Comparison of ENCODE assay signal across 15 mouse cellular contexts in the genomic region with DNA sequence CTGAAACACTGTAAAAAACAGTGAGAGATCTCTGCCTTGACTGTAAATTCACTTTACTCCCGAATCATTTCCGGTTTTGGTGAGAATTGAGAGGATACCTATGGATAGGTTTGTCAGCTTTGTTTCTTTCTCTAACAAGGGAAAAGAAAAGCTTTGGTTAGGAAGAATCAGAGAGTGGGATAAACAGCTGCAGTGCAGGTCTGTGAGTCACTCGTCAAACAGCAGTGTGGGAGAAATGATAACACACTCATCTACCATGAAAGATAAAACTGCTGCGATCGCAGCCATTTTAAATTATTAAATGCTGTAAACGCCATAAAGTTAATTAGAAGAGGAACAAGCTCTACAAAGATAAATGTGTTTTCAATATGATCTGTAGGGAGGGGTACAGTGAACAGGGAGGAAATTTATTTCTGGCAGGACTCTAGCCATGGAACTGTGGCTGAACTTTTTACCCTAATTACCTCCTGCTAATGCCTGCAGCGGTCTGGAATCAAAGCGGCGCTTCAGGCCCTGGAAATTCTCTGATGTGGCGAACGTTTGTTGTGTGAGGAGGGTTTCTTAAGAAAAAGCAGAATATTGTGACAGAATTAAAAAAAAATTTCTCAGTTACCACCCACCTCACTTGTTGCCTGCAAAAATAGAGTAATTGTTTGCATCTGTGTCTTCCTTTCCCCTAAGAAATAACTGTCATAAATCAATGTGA.
DNase-seq lines count a peak whose midpoint lies in the region; ATAC-seq and TF ChIP-seq lines count a peak whose summit lies in the region.
"Had no signal": no experiment of that assay in that cellular context is flagged by ENCODE, and none has a peak within 500 bp of the region (broad histone marks: within the 10 kb centered on the region; RNA-seq: fewer than 3 reads in every experiment).

No protein-coding gene starts in this region.

- TF ChIP-seq POLR2A in myocyte (IDR thresholded peaks at IDR 0.05; ENCODE audit: insufficient read length, low read depth) = no peak

- no peaks in the 10 kb centered on the region for H3K9me3 ChIP-seq in intestine, embryonic 14.5 days (ENCODE audit: control insufficient read depth, low read length)
- no peaks in the 10 kb centered on the region for H3K9me3 ChIP-seq in intestine, embryonic 15.5 days
- no peaks in the 10 kb centered on the region for H3K9me3 ChIP-seq in embryonic facial prominence, embryonic 10.5 days
- no peaks in the 10 kb centered on the region for H3K9me3 ChIP-seq in lung, postnatal 0 days (ENCODE audit: low read length)
- H3K9me3 ChIP-seq: heart, embryonic 12.5 days; liver, embryonic 15.5 days; neural tube, embryonic 13.5 days had no signal

- no peak overlapping the region for H3ac ChIP-seq in myocyte (ENCODE audit: control insufficient read depth, insufficient read length)

- H3K4me1 ChIP-seq in intestine, embryonic 14.5 days (replicated peaks; ENCODE audit: control insufficient read depth, insufficient read depth, low read length) = peaks cover 9% of the 10 kb centered on the region
- peaks cover 8% of the 10 kb centered on the region; the same call in 1 of the 2 replicates for H3K4me1 ChIP-seq in intestine, embryonic 15.5 days (replicated peaks)
- peaks cover 50% of the 10 kb centered on the region for H3K4me1 ChIP-seq in embryonic facial prominence, embryonic 10.5 days
- no peaks in the 10 kb centered on the region for H3K4me1 ChIP-seq in lung, postnatal 0 days (ENCODE audit: insufficient read depth, low read depth, low read length)
- H3K4me1 ChIP-seq: heart, embryonic 12.5 days; liver, embryonic 15.5 days had no signal

- 47% methylated on average over 11 of the region's 11 CpGs for WGBS in intestine, embryonic 14.5 days
- WGBS in intestine, embryonic 15.5 days = 50% methylated on average over 11 of the region's 11 CpGs
- WGBS in embryonic facial prominence, embryonic 10.5 days = 50% methylated on average over 11 of the region's 11 CpGs
- WGBS in lung, postnatal 0 days = 64% methylated on average over 11 of the region's 11 CpGs

- no peaks in the 10 kb centered on the region for H3K79me2 ChIP-seq in myocyte (ENCODE audit: control insufficient read depth, insufficient read depth)

- no peak for ATAC-seq in intestine, embryonic 14.5 days (replicated peaks; ENCODE audit: low FRiP score, low TSS enrichment, low read depth)
- no peak for ATAC-seq in intestine, embryonic 15.5 days
- ATAC-seq in lung, postnatal 0 days = no peak
- ATAC-seq: hindbrain, embryonic 16.5 days had no signal

- no peaks in the 10 kb centered on the region for H3K27me3 ChIP-seq in intestine, embryonic 14.5 days (replicated peaks; ENCODE audit: control insufficient read depth, insufficient read depth, low read length)
- H3K27me3 ChIP-seq in intestine, embryonic 15.5 days (replicated peaks) = no peaks in the 10 kb centered on the region
- no peaks in the 10 kb centered on the region for H3K27me3 ChIP-seq in embryonic facial prominence, embryonic 10.5 days (replicated peaks; ENCODE audit: low read depth, poor library complexity, severe bottlenecking)
- H3K27me3 ChIP-seq in myocyte (ENCODE audit: control insufficient read depth, insufficient read depth, insufficient read length) = no peaks in the 10 kb centered on the region
- H3K27me3 ChIP-seq in lung, postnatal 0 days (replicated peaks; ENCODE audit: insufficient read depth, low read length) = no peaks in the 10 kb centered on the region
- H3K27me3 ChIP-seq: heart, embryonic 12.5 days; liver, embryonic 15.5 days; neural tube, embryonic 13.5 days had no signal

- peak; percentile 49 for DNase-seq in intestine, embryonic 14.5 days (ENCODE audit: low spot score)
- peak; percentile 3 for DNase-seq in NIH3T3 (ENCODE audit: low read depth)
- DNase-seq in embryonic facial prominence, embryonic 10.5 days (ENCODE audit: low spot score) = peak; percentile 46
- DNase-seq in lung, postnatal 14 days = no peak
- no peak for DNase-seq in lung, postnatal 0 days (ENCODE audit: low spot score)
- DNase-seq: cerebellum, adult 9-10 months; kidney, postnatal 36 days; thymus, postnatal 36 days had no signal

- 0 out of 2 replicates have a peak overlapping the region, but pooled peaks have one; percentile 45 for H3K27ac ChIP-seq in intestine, embryonic 14.5 days (ENCODE audit: low read depth)
- no peak overlapping the region for H3K27ac ChIP-seq in intestine, embryonic 15.5 days
- H3K27ac ChIP-seq in embryonic facial prominence, embryonic 10.5 days (replicated peaks) = peak overlapping the region; percentile 78
- H3K27ac ChIP-seq in lung, postnatal 0 days (ENCODE audit: low read length) = no peak overlapping the region
- H3K27ac ChIP-seq: liver, embryonic 15.5 days; neural tube, embryonic 13.5 days had no signal

- TF ChIP-seq CTCF in lung, postnatal 0 days (IDR thresholded peaks at IDR 0.05) = no peak

- H3K4me2 ChIP-seq in intestine, embryonic 14.5 days (ENCODE audit: low read length) = no peak overlapping the region
- no peak overlapping the region for H3K4me2 ChIP-seq in intestine, embryonic 15.5 days (replicated peaks)
- peak overlapping the region; percentile 74 for H3K4me2 ChIP-seq in myocyte (ENCODE audit: low read depth)
- no peak overlapping the region for H3K4me2 ChIP-seq in lung, postnatal 0 days (replicated peaks; ENCODE audit: low read depth, low read length)
- H3K4me2 ChIP-seq: heart, embryonic 12.5 days; liver, embryonic 15.5 days; neural tube, embryonic 13.5 days had no signal

- no peaks in the 10 kb centered on the region for H3K36me3 ChIP-seq in intestine, embryonic 14.5 days (ENCODE audit: control insufficient read depth, insufficient read depth, low read length)
- no peaks in the 10 kb centered on the region for H3K36me3 ChIP-seq in intestine, embryonic 15.5 days
- H3K36me3 ChIP-seq in embryonic facial prominence, embryonic 10.5 days (replicated peaks) = no peaks in the 10 kb centered on the region
- H3K36me3 ChIP-seq in myocyte (ENCODE audit: control insufficient read depth, insufficient read depth) = no peaks in the 10 kb centered on the region
- no peaks in the 10 kb centered on the region for H3K36me3 ChIP-seq in lung, postnatal 0 days (ENCODE audit: insufficient read depth, low read length)
- H3K36me3 ChIP-seq: heart, embryonic 12.5 days; liver, embryonic 15.5 days; neural tube, embryonic 13.5 days had no signal

- H3K9ac ChIP-seq in intestine, embryonic 14.5 days (ENCODE audit: low read length) = no peak overlapping the region
- no peak overlapping the region for H3K9ac ChIP-seq in intestine, embryonic 15.5 days
- no peak overlapping the region; the same call in 1 of the 2 replicates for H3K9ac ChIP-seq in lung, postnatal 0 days (replicated peaks; ENCODE audit: low read depth)
- H3K9ac ChIP-seq: heart, embryonic 12.5 days; liver, embryonic 15.5 days; neural tube, embryonic 13.5 days had no signal

- TF ChIP-seq EP300 in lung, postnatal 0 days (IDR thresholded peaks at IDR 0.05) = no peak

- no peak overlapping the region for H3K4me3 ChIP-seq in intestine, embryonic 14.5 days (ENCODE audit: low read depth, low read length)
- no peak overlapping the region for H3K4me3 ChIP-seq in intestine, embryonic 15.5 days (replicated peaks)
- H3K4me3 ChIP-seq in embryonic facial prominence, embryonic 10.5 days = no peak overlapping the region
- no peak overlapping the region for H3K4me3 ChIP-seq in myocyte
- no peak overlapping the region for H3K4me3 ChIP-seq in lung, postnatal 0 days (ENCODE audit: low read depth, low read length)
- H3K4me3 ChIP-seq: erythroblast, embryonic 14.5 days; heart, embryonic 12.5 days; liver, embryonic 15.5 days; neural tube, embryonic 13.5 days had no signal

TF ChIP-seq in myocyte, 11 proteins besides CTCF, POLR2A, EP300 and RAD21:
- TF ChIP-seq MYOD1 (IDR thresholded peaks at IDR 0.05; ENCODE audit: control insufficient read depth in 1 of 3, insufficient read length in 2 of 3, low read depth in 2 of 3) (peak in 2 of 3 experiments; percentile 65 to 67), CEBPB (IDR thresholded peaks at IDR 0.05; ENCODE audit: insufficient read depth, poor library complexity, severe bottlenecking) (no peak)

Comparison
In these comparisons a context has a peak if more than half of its experiments do, and no peak if none do; other contexts are left out.
1. H3K27ac ChIP-seq: peak in intestine, embryonic 14.5 days (single experiment) and embryonic facial prominence, embryonic 10.5 days (single experiment); none in intestine, embryonic 15.5 days (single experiment) and lung, postnatal 0 days (single experiment).
2. DNase-seq: peak in intestine, embryonic 14.5 days (single experiment), NIH3T3 (single experiment) and embryonic facial prominence, embryonic 10.5 days (single experiment); none in lung, postnatal 14 days (single experiment) and lung, postnatal 0 days (single experiment).